Mouse (Mus musculus): ENCODE measurements around the gene Card11. TPM values are rescaled to one million over a fixed set of nuclear protein-coding genes. Genes with fewer than 3 reads are reported as not detected.

The Card11 gene
- polyA plus RNA-seq, 1 experiment from 2014 or later, result 0.57 TPM

DNA sequence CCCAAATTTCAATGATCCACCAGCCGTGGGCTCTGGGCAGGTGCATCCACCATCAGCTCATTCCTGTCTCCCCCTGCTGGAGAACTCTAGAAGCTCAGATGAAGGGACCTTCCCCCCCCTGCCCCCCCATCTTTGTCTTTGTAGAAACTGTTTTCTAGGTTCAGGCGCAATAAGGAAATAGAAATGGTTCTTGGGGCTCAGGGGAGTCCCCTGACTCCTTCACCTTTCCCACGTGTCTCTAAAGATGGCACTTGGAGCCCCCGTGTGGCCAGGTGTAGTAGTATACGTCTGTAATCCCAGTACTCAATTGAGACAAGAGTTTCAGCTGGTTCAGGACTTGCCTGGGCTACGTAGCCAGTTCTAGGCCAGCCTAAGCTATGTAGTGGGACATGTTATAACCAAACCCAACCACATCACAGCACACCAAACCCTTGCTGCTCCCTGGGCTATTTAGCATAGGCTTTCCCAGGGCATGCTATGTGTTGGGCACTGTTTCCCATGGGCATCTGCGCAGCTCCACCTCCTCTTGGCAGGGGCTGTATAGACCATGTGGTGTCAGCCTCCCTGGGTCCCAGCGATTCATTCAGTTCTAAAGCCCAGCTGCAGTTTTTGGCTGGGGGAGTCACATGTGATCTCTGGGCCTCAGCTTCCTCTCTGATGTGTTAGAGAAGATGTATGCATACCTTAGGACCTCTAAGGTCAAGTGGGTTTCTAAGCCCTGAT is 142.8 kb downstream of the Card11 start:
- 59% methylated on average over 8 of the region's 8 CpGs for WGBS

DNA sequence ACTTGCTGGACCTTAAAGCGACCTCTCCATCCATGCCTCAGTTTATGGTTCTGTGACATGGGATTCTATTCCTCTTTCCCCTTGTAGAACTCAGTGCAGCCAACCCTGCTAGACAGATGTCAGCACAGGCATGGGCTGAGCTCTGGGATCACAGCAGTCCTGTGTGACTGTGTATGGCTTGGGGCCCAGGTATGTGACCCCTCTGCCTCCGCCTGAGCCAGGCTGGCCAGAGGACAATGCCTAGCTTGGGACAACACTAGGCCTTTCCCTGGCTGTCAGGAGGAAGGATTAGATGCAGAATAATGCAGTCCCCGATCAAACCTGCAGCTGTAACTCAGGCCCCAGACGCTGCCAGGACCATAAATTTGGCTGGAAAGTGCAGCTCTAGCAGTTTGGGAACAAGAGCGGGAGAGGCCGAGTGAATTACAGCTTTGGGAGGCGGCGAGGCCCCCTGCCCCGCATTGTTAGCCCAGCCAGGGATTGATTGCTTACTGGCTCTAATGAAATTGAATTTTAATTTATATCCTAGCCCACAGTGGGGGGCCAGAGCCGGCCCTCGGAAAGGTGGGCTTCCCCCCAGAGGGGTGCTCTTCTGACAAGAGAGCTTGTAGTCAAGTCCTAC is 144.4 kb downstream of the Card11 start:
- Histone ChIP-seq H3K4me1 (replicated peaks; ENCODE audit: control insufficient read depth, insufficient read depth, low read length) (no peaks in the 10 kb centered on the region; the same call in 1 of the 2 replicates), H3K4me3 (ENCODE audit: low read depth, low read length) (no peak overlapping the region), H3K27me3 (replicated peaks; ENCODE audit: control insufficient read depth, insufficient read depth, low read length) (no peaks in the 10 kb centered on the region), H3K4me2 (ENCODE audit: low read length) (no peak overlapping the region), H3K9ac (ENCODE audit: low read length) (no peak overlapping the region), H3K27ac (ENCODE audit: low read depth) (no peak overlapping the region), H3K9me3 (ENCODE audit: control insufficient read depth, low read length) (peaks cover 3% of the 10 kb centered on the region; the same call in 1 of the 2 replicates), H3K36me3 (ENCODE audit: control insufficient read depth, insufficient read depth, low read length) (no peaks in the 10 kb centered on the region)
- DNase-seq (ENCODE audit: low spot score) (no peak), ATAC-seq (replicated peaks; ENCODE audit: low FRiP score, low TSS enrichment, low read depth) (no peak)
- 47% methylated on average over 11 of the region's 11 CpGs for WGBS

More for the DNA sequence above, 142.8 kb downstream of the Card11 start:
- Histone ChIP-seq H3K36me3 (ENCODE audit: control insufficient read depth, insufficient read depth, low read length) (no peaks in the 10 kb centered on the region), H3K9me3 (ENCODE audit: control insufficient read depth, low read length) (no peaks in the 10 kb centered on the region), H3K4me2 (ENCODE audit: low read length) (no peak overlapping the region), H3K9ac (ENCODE audit: low read length) (no peak overlapping the region), H3K4me3 (ENCODE audit: low read depth, low read length) (no peak overlapping the region), H3K27me3 (replicated peaks; ENCODE audit: control insufficient read depth, insufficient read depth, low read length) (no peaks in the 10 kb centered on the region), H3K27ac (ENCODE audit: low read depth) (no peak overlapping the region), H3K4me1 (replicated peaks; ENCODE audit: control insufficient read depth, insufficient read depth, low read length) (no peaks in the 10 kb centered on the region; the same call in 1 of the 2 replicates)
- ATAC-seq (replicated peaks; ENCODE audit: low FRiP score, low TSS enrichment, low read depth) (no peak), DNase-seq (ENCODE audit: low spot score) (no peak)

DNA sequence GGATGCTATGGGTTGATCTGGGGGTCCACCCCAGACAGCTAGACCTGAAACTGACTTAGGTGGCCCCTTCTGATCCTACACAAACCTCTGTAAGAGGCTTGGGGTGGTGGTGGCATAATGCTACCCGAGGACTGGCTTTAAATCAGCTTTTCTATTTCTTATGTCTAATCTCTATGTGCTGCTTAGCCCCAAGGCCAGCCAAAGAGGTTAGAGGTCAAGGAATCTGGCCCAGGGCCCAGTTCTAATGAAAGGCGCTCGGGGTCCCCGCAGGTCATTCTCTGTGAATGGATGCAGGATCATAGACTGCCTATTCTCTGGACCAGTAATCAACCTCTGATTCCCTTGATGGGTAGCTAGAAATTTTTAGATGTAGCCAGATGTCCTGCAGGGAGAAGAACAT is 145.7 kb downstream of the Card11 start:
- Histone ChIP-seq H3K27ac (ENCODE audit: low read depth) (no peak overlapping the region), H3K36me3 (ENCODE audit: control insufficient read depth, insufficient read depth, low read length) (no peaks in the 10 kb centered on the region), H3K4me2 (ENCODE audit: low read length) (no peak overlapping the region)

DNA sequence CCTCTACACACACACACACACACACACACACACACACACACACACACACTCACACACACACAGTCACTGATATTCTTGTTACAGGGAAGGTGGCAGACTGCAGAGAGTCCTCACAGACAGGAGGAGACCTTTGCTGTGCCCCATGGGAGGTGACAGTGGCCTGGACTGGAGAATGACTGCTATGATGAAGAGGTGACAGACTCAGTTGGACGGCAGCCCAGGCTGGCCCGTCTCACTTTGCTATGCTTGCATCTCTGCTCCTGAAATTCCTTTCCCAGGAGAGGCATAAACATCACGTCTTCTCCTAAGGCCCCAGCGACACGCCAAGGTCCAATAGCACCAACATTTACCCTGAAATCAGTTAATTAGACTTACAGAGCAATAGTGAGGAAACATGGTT is 146.7 kb downstream of the Card11 start:
- Histone ChIP-seq H3K4me2 (ENCODE audit: low read length) (no peak overlapping the region), H3K4me3 (ENCODE audit: low read depth, low read length) (no peak overlapping the region), H3K36me3 (ENCODE audit: control insufficient read depth, insufficient read depth, low read length) (no peaks in the 10 kb centered on the region), H3K4me1 (replicated peaks; ENCODE audit: control insufficient read depth, insufficient read depth, low read length) (no peaks in the 10 kb centered on the region; the same call in 1 of the 2 replicates), H3K27ac (ENCODE audit: low read depth) (no peak overlapping the region), H3K9ac (ENCODE audit: low read length) (no peak overlapping the region), H3K9me3 (ENCODE audit: control insufficient read depth, low read length) (peaks cover 5% of the 10 kb centered on the region; the same call in 1 of the 2 replicates), H3K27me3 (replicated peaks; ENCODE audit: control insufficient read depth, insufficient read depth, low read length) (no peaks in the 10 kb centered on the region)
- DNase-seq (ENCODE audit: low spot score), result no peak
- ATAC-seq (replicated peaks; ENCODE audit: low FRiP score, low TSS enrichment, low read depth), result no peak
- 60% methylated on average over 5 of the region's 5 CpGs for WGBS

More for the DNA sequence above, 145.7 kb downstream of the Card11 start:
- H3K4me3 ChIP-seq (ENCODE audit: low read depth, low read length), result no peak overlapping the region
- ATAC-seq (replicated peaks; ENCODE audit: low FRiP score, low TSS enrichment, low read depth), result no peak
- no peak for DNase-seq (ENCODE audit: low spot score)
- no peak overlapping the region for H3K9ac ChIP-seq (ENCODE audit: low read length)
- 89% methylated on average over 4 of the region's 4 CpGs for WGBS
- H3K27me3 ChIP-seq (replicated peaks; ENCODE audit: control insufficient read depth, insufficient read depth, low read length), result no peaks in the 10 kb centered on the region
- no peaks in the 10 kb centered on the region; the same call in 1 of the 2 replicates for H3K4me1 ChIP-seq (replicated peaks; ENCODE audit: control insufficient read depth, insufficient read depth, low read length)
- peaks cover 5% of the 10 kb centered on the region; the same call in 1 of the 2 replicates for H3K9me3 ChIP-seq (ENCODE audit: control insufficient read depth, low read length)

- Histone ChIP-seq H3K4me2 (ENCODE audit: low read length) (no peak overlapping the region), H3K4me1 (replicated peaks; ENCODE audit: control insufficient read depth, insufficient read depth, low read length) (no peaks in the 10 kb centered on the region; the same call in 1 of the 2 replicates), H3K4me3 (ENCODE audit: low read depth, low read length) (no peak overlapping the region), H3K36me3 (ENCODE audit: control insufficient read depth, insufficient read depth, low read length) (no peaks in the 10 kb centered on the region), H3K27ac (ENCODE audit: low read depth) (no peak overlapping the region), H3K9me3 (ENCODE audit: control insufficient read depth, low read length) (peaks cover 5% of the 10 kb centered on the region; the same call in 1 of the 2 replicates), H3K9ac (ENCODE audit: low read length) (no peak overlapping the region), H3K27me3 (replicated peaks; ENCODE audit: control insufficient read depth, insufficient read depth, low read length) (no peaks in the 10 kb centered on the region)
- DNase-seq (ENCODE audit: low spot score), result no peak
- 53% methylated on average over 12 of the region's 12 CpGs for WGBS
- ATAC-seq (replicated peaks; ENCODE audit: low FRiP score, low TSS enrichment, low read depth), result peak; percentile 32; the same call in 1 of the 2 replicates
Observed at GRCm38 (mm10) chr5:140852435-140852996, 147.9 kb downstream of the Card11 start.

DNA sequence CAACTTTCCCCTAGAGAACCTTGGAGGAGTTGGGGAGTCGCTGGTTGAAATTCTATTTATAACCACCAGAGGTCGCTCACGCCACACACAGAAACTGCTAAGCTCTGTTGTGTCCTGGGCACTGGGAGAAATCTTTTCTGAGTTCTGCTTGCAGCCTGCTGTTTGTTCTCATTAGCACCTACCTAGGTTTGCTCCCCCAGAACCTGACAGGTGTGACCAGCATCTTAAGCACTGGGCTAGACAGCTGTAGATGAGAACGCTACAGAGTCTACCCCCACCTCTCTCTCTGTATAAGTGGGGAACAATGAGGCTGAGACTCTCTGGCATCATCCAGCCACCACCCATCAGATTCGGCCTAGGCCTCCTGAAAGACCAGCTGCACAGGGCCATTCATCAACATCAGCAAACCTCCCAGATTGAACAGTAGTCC is 153.1 kb downstream of the Card11 start:
- H3K4me2 ChIP-seq (ENCODE audit: low read length), result no peak overlapping the region
- H3K27me3 ChIP-seq (replicated peaks; ENCODE audit: control insufficient read depth, insufficient read depth, low read length), result no peaks in the 10 kb centered on the region
- peak; percentile 81 for DNase-seq (ENCODE audit: low spot score)
- H3K27ac ChIP-seq (ENCODE audit: low read depth), result no peak overlapping the region
- WGBS, result 14% methylated on average over 5 of the region's 5 CpGs
- H3K9ac ChIP-seq (ENCODE audit: low read length), result no peak overlapping the region
- H3K4me3 ChIP-seq (ENCODE audit: low read depth, low read length), result no peak overlapping the region
- H3K9me3 ChIP-seq (ENCODE audit: control insufficient read depth, low read length), result peaks cover 7% of the 10 kb centered on the region; the same call in 1 of the 2 replicates
- H3K4me1 ChIP-seq (replicated peaks; ENCODE audit: control insufficient read depth, insufficient read depth, low read length), result no peaks in the 10 kb centered on the region
- no peaks in the 10 kb centered on the region for H3K36me3 ChIP-seq (ENCODE audit: control insufficient read depth, insufficient read depth, low read length)
- peak; percentile 66; the same call in 1 of the 2 replicates for ATAC-seq (replicated peaks; ENCODE audit: low FRiP score, low TSS enrichment, low read depth)

GRCm38 (mm10) chr5:140841942-140842341 is 158.4 kb downstream of the Card11 start:
- ATAC-seq (replicated peaks; ENCODE audit: low FRiP score, low TSS enrichment, low read depth), result no peak
- WGBS, result 86% methylated on average over 4 of the region's 4 CpGs

GRCm38 (mm10) chr5:140831064-140831431 is 169.3 kb downstream of the Card11 start:
- Histone ChIP-seq H3K4me3 (ENCODE audit: low read depth, low read length) (0 out of 2 replicates have a peak overlapping the region, but pooled peaks have one; percentile 85), H3K4me2 (ENCODE audit: low read length) (peak overlapping the region; percentile 50), H3K9ac (ENCODE audit: low read length) (no peak overlapping the region), H3K27me3 (replicated peaks; ENCODE audit: control insufficient read depth, insufficient read depth, low read length) (no peaks in the 10 kb centered on the region), H3K36me3 (ENCODE audit: control insufficient read depth, insufficient read depth, low read length) (no peaks in the 10 kb centered on the region), H3K4me1 (replicated peaks; ENCODE audit: control insufficient read depth, insufficient read depth, low read length) (peaks cover 27% of the 10 kb centered on the region), H3K9me3 (ENCODE audit: control insufficient read depth, low read length) (no peaks in the 10 kb centered on the region), H3K27ac (ENCODE audit: low read depth) (no peak overlapping the region)
- no peak for ATAC-seq (replicated peaks; ENCODE audit: low FRiP score, low TSS enrichment, low read depth)
- no peak for DNase-seq (ENCODE audit: low spot score)
- WGBS, result 77% methylated on average over 8 of the region's 8 CpGs

More at GRCm38 (mm10) chr5:140841942-140842341, 158.4 kb downstream of the Card11 start:
- Histone ChIP-seq H3K27ac (ENCODE audit: low read depth) (no peak overlapping the region), H3K4me2 (ENCODE audit: low read length) (no peak overlapping the region), H3K9me3 (ENCODE audit: control insufficient read depth, low read length) (0 out of 2 replicates have a peak, but pooled peaks cover 2% of the 10 kb centered on the region), H3K9ac (ENCODE audit: low read length) (no peak overlapping the region), H3K4me3 (ENCODE audit: low read depth, low read length) (no peak overlapping the region), H3K27me3 (replicated peaks; ENCODE audit: control insufficient read depth, insufficient read depth, low read length) (no peaks in the 10 kb centered on the region), H3K36me3 (ENCODE audit: control insufficient read depth, insufficient read depth, low read length) (no peaks in the 10 kb centered on the region), H3K4me1 (replicated peaks; ENCODE audit: control insufficient read depth, insufficient read depth, low read length) (no peaks in the 10 kb centered on the region)
- DNase-seq (ENCODE audit: low spot score), result no peak
